Mouse (Mus musculus): Measurements from ENCODE around the gene Eed.

The Eed gene

GRCm38 (mm10) chr7:89981557-89981956, 774 bp upstream of the Eed start:
- DNase-seq (ENCODE audit: low spot score in 2 of 2) = no peak

DNA sequence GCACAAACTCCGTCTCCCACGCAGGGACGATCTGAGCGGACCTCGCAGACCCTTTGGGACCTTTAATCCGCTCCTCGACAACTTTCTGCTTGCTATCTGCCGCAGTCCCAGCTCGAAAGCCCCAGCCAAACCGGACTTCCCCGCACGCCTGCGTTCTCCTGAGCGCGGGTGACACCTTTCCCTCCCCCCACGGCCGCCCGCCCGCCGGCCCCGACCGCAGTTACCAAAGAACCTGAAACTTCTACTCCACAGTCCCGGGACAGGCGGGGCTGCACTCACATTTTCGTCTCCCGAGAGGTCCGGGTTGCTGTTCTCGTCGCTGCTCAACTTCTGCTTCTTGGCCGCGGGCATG, 674 bp downstream of the Eed start:
- DNase-seq (ENCODE audit: low spot score in 2 of 2) = no peak

GRCm38 (mm10) chr7:89979432-89980130, 1.2 kb downstream of the Eed start:
- no peak for DNase-seq (ENCODE audit: low spot score in 2 of 2)

- no peak for DNase-seq (ENCODE audit: low spot score in 2 of 2)
Measured at GRCm38 (mm10) chr7:89976796-89977195, 4.0 kb downstream of the Eed start.

- DNase-seq (ENCODE audit: low spot score in 2 of 2) = no peak
Measured at GRCm38 (mm10) chr7:89975571-89975970, 5.2 kb downstream of the Eed start.

- no peak for DNase-seq (ENCODE audit: low spot score in 2 of 2)
Measured at GRCm38 (mm10) chr7:89967235-89967634, 13.5 kb downstream of the Eed start.

DNA sequence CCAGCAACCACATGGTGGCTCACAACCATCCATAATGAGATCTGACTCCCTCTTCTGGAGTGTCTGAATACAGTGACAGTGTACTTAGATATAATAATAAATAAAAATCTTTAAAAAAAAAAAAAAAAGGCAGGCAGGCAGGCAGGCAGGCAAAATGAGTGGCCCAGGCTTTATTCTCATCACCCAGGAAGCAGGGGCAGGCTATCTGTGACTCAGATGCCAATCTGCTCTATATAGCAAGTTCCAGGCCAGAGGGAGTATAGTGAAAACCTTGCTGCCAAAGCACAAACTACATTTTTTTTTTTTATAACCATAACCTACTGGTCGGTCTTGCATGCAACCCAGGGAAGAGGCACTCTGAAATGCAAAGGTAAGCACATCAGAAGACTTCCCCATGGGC, 14.0 kb downstream of the Eed start:
- DNase-seq (ENCODE audit: low spot score in 2 of 2) = no peak

GRCm38 (mm10) chr7:89963135-89963534, 17.6 kb downstream of the Eed start:
- no peak for DNase-seq (ENCODE audit: low spot score in 2 of 2)

- DNase-seq (ENCODE audit: low spot score in 2 of 2) = no peak
Measured at GRCm38 (mm10) chr7:89957300-89957699, 23.5 kb downstream of the Eed start.

DNA sequence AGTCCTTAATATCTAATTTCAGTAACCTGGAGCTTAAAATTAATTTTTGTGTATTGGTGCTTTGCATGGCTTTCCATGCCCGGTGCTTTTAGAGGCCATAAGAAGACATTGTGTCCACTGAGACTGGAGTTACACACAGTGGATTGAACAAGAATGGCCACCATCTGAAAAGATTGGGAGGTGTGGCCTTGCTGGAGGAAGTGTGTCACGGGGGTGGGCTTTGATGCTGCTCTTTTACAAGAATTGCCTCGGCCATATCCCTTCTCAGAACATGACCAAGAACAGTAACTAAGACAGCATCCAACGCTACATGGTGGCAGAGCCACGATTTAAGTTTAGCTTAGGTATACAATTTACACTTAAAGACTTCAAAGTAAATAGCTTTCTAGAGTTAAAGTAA, 26.5 kb downstream of the Eed start:
- no peak for DNase-seq (ENCODE audit: low spot score in 2 of 2)

- no peak for DNase-seq (ENCODE audit: low spot score in 2 of 2)
Measured at GRCm38 (mm10) chr7:89949403-89949802, 31.4 kb downstream of the Eed start.

DNA sequence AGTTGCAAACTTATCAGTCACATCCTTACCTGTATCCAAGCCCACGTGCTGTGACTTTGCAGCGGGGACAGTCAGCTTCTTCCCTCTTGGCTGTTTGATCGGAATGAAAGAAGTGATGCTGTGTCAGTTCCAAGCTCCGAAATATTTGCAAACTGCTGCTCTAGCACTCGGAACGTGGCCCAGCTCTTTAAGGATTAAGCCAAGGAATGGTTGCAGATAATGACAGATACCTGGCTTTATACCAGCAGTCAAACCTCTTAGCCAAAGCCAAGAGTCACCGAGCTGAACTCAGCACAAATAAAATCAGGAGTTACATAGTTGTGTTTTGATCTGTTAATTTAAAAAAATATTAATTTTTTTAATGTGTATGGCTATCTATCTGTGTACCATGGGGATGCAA, 32.8 kb downstream of the Eed start:
- DNase-seq (ENCODE audit: low spot score in 2 of 2) = no peak

DNA sequence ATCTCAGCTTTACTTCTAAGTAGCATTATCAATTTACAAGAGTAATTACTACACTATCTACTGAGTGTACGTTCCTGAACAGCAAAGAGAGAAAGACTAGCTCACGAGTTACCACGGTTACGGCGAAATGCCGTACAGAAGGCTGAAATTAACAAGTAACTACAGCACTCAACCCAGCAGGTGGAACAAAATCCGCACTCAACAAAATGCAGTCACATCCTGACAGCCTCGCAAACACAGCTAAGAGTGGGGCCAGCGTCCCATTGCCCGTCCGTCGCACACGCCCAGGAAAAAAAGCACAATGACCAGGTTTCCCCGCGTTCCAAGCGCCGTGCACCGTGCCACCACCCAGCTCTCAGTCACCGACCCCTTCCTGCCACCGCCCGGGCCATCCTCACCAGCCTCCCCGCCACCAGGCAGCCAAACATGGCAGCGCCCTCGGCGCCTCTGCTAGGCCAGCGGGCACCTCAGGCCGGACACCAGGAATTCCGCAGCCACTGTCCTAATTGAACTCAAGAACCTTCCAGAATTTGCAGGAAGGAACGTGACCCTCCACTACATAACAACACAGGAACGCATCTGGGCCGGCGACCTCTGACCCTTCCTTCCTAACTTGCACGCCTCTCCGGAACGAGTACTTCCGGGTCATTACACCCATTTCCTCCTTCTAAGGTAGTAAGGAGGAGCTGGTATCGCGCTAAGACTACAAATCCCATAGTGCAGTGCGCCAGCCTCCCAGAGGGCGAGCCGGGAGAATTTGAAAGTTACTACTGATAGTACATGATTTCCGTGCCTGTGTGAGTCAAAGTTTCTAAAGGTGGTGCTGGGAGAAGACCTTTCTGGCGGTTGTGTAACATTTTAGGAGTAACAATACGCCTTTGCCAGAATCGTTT, 40.0 kb downstream of the Eed start, which contains the start of gene Hikeshi:
Gene Hikeshi (minus strand): TSS at position 634 of the 893 bp plus-strand sequence.
- peak; percentile 92 to 96 for DNase-seq (ENCODE audit: low spot score in 2 of 2)

DNA sequence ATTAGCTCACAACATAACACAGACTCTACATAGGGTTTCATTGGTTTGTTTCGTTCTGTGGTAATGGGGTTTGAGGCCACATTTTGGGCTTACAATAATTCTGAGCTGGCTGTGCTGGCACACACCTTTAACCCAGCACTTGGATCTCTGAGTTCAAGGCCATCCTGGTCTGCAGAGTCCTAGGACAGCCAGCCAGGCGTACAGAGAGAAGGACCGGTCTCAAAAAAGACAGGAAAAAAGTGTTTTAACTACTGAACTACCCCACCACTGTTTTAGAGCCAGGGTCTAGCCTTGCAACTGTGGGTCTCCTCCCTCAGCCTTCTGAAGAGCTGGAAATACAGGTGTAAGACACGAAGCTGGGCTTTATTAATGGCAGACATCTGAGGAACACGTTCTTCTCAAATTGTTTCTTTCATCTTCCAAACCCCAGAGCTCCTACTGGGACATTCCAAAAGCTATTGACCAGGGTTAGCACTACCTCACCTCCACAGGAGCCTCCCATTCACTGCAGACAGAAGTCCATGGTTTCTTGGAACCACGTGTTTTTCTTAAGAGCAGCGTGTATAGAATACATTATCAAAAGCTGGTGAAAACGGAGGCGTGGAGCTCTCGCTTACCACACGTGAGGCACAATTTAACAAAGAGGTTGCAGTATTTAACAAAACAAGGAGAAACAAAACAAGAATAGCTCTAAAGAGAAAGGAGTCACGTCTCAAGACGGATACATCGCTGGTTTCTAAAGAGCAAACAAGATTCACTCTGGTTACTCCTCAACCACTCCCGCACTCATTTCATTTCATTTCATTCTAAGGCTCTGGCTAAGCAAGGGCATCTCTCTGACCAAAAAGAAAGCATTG, 41.1 kb downstream of the Eed start:
- DNase-seq (ENCODE audit: low spot score in 2 of 2) = no peak

GRCm38 (mm10) chr7:89923441-89924180, 57.2 kb downstream of the Eed start:
- DNase-seq (ENCODE audit: low spot score in 2 of 2) = peak; percentile 39 to 67

- DNase-seq (ENCODE audit: low spot score in 2 of 2) = no peak
Measured at GRCm38 (mm10) chr7:89917776-89918175, 63.0 kb downstream of the Eed start.

DNA sequence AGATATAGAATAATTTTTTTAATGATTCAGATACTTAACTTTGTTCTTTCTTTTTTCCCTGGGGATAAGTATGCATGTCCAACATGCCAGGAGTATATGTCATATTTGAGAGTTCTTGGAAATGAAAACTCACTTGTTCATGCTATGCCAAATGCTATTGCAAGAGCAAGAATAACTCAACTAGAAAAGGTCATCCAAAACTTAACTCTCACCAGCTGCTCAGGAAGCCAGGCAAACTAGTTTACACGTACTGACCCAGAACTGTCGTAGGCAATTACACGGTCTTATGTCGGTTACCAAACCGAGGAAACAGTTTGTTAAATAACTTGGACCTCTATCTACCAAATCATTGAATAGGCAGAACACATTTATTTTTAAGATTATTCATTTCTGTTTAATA, 64.1 kb downstream of the Eed start:
- no peak for DNase-seq (ENCODE audit: low spot score in 2 of 2)

GRCm38 (mm10) chr7:89913432-89914158, 67.2 kb downstream of the Eed start:
- no peak for DNase-seq (ENCODE audit: low spot score in 2 of 2)

DNA sequence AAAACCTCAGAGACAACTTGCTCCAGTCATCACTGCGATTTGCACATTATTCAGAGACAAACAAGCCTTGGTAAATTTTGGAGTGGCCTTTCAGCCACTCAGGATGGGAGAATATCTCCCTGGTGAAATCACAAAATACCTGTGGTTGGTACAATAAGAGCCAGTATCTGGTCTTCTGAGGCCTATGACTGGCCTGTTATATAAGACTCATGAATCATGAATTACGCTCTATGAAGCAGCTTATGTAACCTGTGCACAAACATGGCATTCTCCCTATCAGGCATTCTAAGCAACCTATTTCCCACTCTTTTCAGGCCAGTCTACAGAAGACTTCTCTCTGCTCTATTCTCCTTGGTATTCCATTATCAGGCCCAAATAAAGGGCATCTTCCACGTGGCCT, 68.4 kb downstream of the Eed start:
- no peak for DNase-seq (ENCODE audit: low spot score in 2 of 2)

- no peak for DNase-seq (ENCODE audit: low spot score in 2 of 2)
Measured at GRCm38 (mm10) chr7:89909711-89910110, 71.1 kb downstream of the Eed start.
